Mouse (Mus musculus) E14TG2a.4 (cell line): Measurements from ENCODE around the gene Hoxa7.

Experiments used
- CTCF ChIP-seq: conservative IDR thresholded peaks from 2 replicates; pipeline ENCODE4 v1.5.1; 2014; ENCODE audit warnings: low read length
- NANOG ChIP-seq: IDR thresholded peaks from 2 replicates; pipeline ENCODE4 v1.6.1; 2014; ENCODE audit warnings: borderline replicate concordance, low read length, mixed read lengths
- POU5F1 ChIP-seq: IDR thresholded peaks from 2 replicates; pipeline ENCODE4 v1.6.1; 2014; ENCODE audit warnings: low read length, borderline replicate concordance

DNA sequence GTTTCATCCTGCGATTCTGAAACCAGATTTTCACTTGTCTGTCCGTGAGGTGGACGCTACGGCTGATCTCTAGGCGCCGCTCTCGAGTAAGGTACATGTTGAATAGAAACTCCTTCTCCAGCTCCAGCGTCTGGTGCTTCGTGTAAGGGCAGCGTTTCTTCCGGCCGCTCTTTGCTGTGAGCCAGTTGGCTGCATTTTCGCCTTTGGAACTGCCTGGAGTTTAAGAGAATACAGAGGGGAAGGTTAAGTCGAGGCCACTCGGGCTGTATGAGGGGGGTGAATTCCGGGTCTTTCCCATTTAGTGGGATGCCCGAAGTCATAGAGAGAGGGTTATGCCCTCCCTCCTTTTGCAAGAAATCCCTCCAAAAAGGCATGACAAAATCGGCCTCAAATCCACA is 10.9 kb upstream of the Hoxa7 start:
- TF ChIP-seq CTCF (no peak), POU5F1 (no peak), NANOG (no peak)
